Mouse (Mus musculus) ES-E14 (cell line): ENCODE measurements at regions not wholly inside any gene's neighbourhood (a gene's known extent, or its start where the extent isn't known, plus 50 kb on each side); places are given as distances from the start of the nearest gene placed in this dataset.

Source experiments
- CHD2 ChIP-seq: IDR thresholded peaks from 2 replicates; pipeline ENCODE4 v1.6.1; 2014; ENCODE audit warnings: mild to moderate bottlenecking, low read depth, low read length, inconsistent platforms
- HCFC1 ChIP-seq: IDR thresholded peaks from 2 replicates; pipeline ENCODE4 v1.6.1; 2012; ENCODE audit warnings: low read length, inconsistent platforms, borderline replicate concordance; ENCODE audit not compliant: insufficient read depth
- MAFK ChIP-seq: IDR thresholded peaks from 2 replicates; pipeline ENCODE4 v1.6.1; 2014; ENCODE audit warnings: mild to moderate bottlenecking, low read depth, low read length, inconsistent platforms; ENCODE audit not compliant: insufficient read depth
- ZNF384 ChIP-seq: IDR thresholded peaks from 2 replicates; pipeline ENCODE4 v1.6.1; 2012; ENCODE audit warnings: low read depth, low read length, inconsistent platforms

DNA sequence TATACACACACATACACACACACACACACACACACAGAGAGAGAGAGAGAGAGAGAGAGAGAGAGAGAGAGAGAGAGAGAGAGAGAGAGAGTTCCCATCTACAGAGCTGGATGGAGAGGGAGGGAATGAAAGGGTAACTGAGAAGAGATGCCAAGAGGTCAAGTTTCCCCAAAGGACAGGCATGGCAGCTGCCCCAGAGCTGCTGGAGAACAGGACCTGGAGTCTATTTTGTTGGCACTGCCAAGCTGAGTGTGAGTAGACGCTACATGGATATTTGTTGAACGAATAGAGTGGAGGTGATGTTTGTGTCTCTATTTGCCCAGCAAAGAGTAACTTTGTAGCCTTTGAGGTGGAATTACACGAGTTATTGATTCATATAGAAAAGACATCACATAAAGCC is 50.2 kb upstream of the E2f3 start:
- TF ChIP-seq MAFK (no peak), CHD2 (no peak), ZNF384 (no peak), HCFC1 (no peak)
